Mouse (Mus musculus): ENCODE measurements around the gene Acy3. TPM values are rescaled to one million over a fixed set of nuclear protein-coding genes. Genes with fewer than 3 reads are reported as not detected.

The Acy3 gene
- total and polyA plus RNA-seq, 3 experiments, result 0.25 to 0.83 TPM; not detected in 1

GRCm38 (mm10) chr19:3962469-3962868 lies 23.9 kb upstream of the Acy3 start:
- Histone ChIP-seq H3K27me3 (replicated peaks) (no peaks in the 10 kb centered on the region), H3K4me3 (replicated peaks in 1 of 3; ENCODE audit: low read depth in 2 of 3, low read length in 2 of 3, poor library complexity in 1 of 3) (no peak overlapping the region), H3K4me1 (ENCODE audit: control insufficient read depth in 1 of 2, insufficient read depth in 2 of 2) (peaks cover 0 to 17% of the 10 kb centered on the region in 2 experiments; a peak in 3 of 4 replicates), H3K4me2 (ENCODE audit: insufficient read depth, low read depth, poor library complexity, severe bottlenecking) (no peak overlapping the region), H3K27ac (ENCODE audit: insufficient read depth, low read depth) (no peak overlapping the region), H3K9ac (ENCODE audit: insufficient read depth, low read depth) (no peak overlapping the region), H3K79me2 (replicated peaks; ENCODE audit: control insufficient read depth, extremely low read depth, insufficient read depth, poor library complexity, severe bottlenecking) (no peaks in the 10 kb centered on the region), H3K9me3 (replicated peaks; ENCODE audit: low read length) (no peaks in the 10 kb centered on the region), H3K36me3 (replicated peaks in 1 of 2; ENCODE audit: control insufficient read depth in 1 of 2, insufficient read depth in 1 of 2, low read length in 1 of 2) (no peaks in the 10 kb centered on the region)
- peak; percentile 60 for DNase-seq (ENCODE audit: extremely low read depth)
- in situ Hi-C loops (cut with MboI; ENCODE audit: low pct_ligation_motif_present, low pct_unique_long_range_greater_than_20kb, low sequenced_read_pairs) (no loop called here), dilution Hi-C loops (cut with MboI; ENCODE audit: extremely low pct_ligation_motif_present, extremely low pct_unique_long_range_greater_than_20kb, low sequenced_read_pairs) (no loop called here)
- no peak for TF ChIP-seq KAT2A (IDR thresholded peaks at IDR 0.05; ENCODE audit: insufficient replicate concordance, low read length)
- TF ChIP-seq CTCF (conservative IDR thresholded peaks at IDR 0.05 in 1 of 2, IDR thresholded peaks at IDR 0.05 in 1 of 2; ENCODE audit: low read depth in 2 of 2, low read length in 2 of 2), result peak in 1 of 2 experiments; percentile 56; a peak in 3 of 4 replicates

GRCm38 (mm10) chr19:3964030-3964429 lies 22.3 kb upstream of the Acy3 start:
- no peak overlapping the region for H3K27ac ChIP-seq (ENCODE audit: insufficient read depth, low read depth)
- no peaks in the 10 kb centered on the region for H3K36me3 ChIP-seq (replicated peaks in 1 of 2; ENCODE audit: control insufficient read depth in 1 of 2, insufficient read depth in 1 of 2, low read length in 1 of 2)
- DNase-seq (ENCODE audit: extremely low read depth), result peak; percentile 32
- no peaks in the 10 kb centered on the region for H3K79me2 ChIP-seq (replicated peaks; ENCODE audit: control insufficient read depth, extremely low read depth, insufficient read depth, poor library complexity, severe bottlenecking)
- no peak overlapping the region for H3K9ac ChIP-seq (ENCODE audit: insufficient read depth, low read depth)
- peaks cover 0 to 17% of the 10 kb centered on the region in 2 experiments; a peak in 3 of 4 replicates for H3K4me1 ChIP-seq (ENCODE audit: control insufficient read depth in 1 of 2, insufficient read depth in 2 of 2)
- H3K4me3 ChIP-seq (replicated peaks in 1 of 3; ENCODE audit: low read depth in 2 of 3, low read length in 2 of 3, poor library complexity in 1 of 3), result no peak overlapping the region
- in situ Hi-C loops (cut with MboI; ENCODE audit: low pct_ligation_motif_present, low pct_unique_long_range_greater_than_20kb, low sequenced_read_pairs) (no loop called here), dilution Hi-C loops (cut with MboI; ENCODE audit: extremely low pct_ligation_motif_present, extremely low pct_unique_long_range_greater_than_20kb, low sequenced_read_pairs) (no loop called here)
- no peaks in the 10 kb centered on the region for H3K9me3 ChIP-seq (replicated peaks; ENCODE audit: low read length)
- TF ChIP-seq RAD21 (IDR thresholded peaks at IDR 0.05; ENCODE audit: low read depth, low read length), result peak; percentile 62
- peak in 1 of 2 experiments; percentile 55; a peak in 2 of 4 replicates for TF ChIP-seq CTCF (conservative IDR thresholded peaks at IDR 0.05 in 1 of 2, IDR thresholded peaks at IDR 0.05 in 1 of 2; ENCODE audit: low read depth in 2 of 2, low read length in 2 of 2)
- no peak for TF ChIP-seq USF2 (conservative IDR thresholded peaks at IDR 0.05; ENCODE audit: low read depth, low read length)
- no peak for TF ChIP-seq HCFC1 (IDR thresholded peaks at IDR 0.05; ENCODE audit: low read depth, low read length)
- TF ChIP-seq SMC3 (IDR thresholded peaks at IDR 0.05; ENCODE audit: low read depth, low read length), result peak; percentile 40
- no peak for TF ChIP-seq ELF1 (IDR thresholded peaks at IDR 0.05; ENCODE audit: low read depth, low read length)
- H3K4me2 ChIP-seq (ENCODE audit: insufficient read depth, low read depth, poor library complexity, severe bottlenecking), result no peak overlapping the region
- H3K27me3 ChIP-seq (replicated peaks), result peaks cover 2% of the 10 kb centered on the region

DNA sequence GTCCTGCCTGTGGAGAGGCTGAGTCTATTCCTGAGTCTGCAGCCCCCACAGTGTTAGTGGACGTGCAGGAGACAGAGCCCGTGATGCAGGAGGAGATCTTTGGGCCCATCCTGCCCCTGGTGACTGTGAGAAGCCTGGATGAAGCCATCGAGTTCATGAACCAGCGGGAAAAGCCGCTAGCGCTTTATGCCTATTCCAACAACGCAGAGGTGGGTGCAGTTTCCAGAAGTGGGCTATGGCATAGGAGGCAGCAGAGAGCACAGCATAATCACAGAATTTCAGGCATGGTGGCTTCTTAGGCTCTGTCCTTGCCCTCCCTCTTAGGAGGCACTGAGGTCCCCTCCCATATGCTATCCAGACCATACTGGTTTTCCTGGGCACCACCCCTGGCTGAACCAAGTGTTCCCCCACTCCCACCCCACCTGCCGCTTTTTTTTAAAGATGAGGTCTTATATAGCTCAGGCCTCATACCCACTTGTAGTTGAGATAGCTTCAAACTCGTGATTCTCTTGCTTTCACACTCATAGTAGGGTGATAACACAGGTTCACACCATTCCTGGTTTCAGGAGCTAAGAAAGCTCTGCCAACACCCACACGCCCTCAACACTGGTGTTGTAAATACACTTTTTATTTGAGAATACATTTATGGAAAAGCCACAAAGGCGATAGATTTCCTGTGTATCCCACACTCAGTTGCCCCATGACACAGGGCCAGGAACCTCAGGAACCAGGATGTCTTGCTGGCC lies 19.9 kb upstream of the Acy3 start:
- Histone ChIP-seq H3K36me3 (replicated peaks in 1 of 2; ENCODE audit: control insufficient read depth in 1 of 2, insufficient read depth in 1 of 2, low read length in 1 of 2) (no peaks in the 10 kb centered on the region), H3K9ac (ENCODE audit: insufficient read depth, low read depth) (no peak overlapping the region), H3K9me3 (replicated peaks; ENCODE audit: low read length) (no peaks in the 10 kb centered on the region), H3K4me2 (ENCODE audit: insufficient read depth, low read depth, poor library complexity, severe bottlenecking) (no peak overlapping the region), H3K79me2 (replicated peaks; ENCODE audit: control insufficient read depth, extremely low read depth, insufficient read depth, poor library complexity, severe bottlenecking) (no peaks in the 10 kb centered on the region), H3K27me3 (replicated peaks) (peaks cover 4% of the 10 kb centered on the region), H3K4me1 (ENCODE audit: control insufficient read depth in 1 of 2, insufficient read depth in 2 of 2) (peaks cover 0 to 17% of the 10 kb centered on the region in 2 experiments; a peak in 3 of 4 replicates), H3K27ac (ENCODE audit: insufficient read depth, low read depth) (no peak overlapping the region), H3K4me3 (replicated peaks in 1 of 3; ENCODE audit: low read depth in 2 of 3, low read length in 2 of 3, poor library complexity in 1 of 3) (no peak overlapping the region)
- DNase-seq (ENCODE audit: extremely low read depth), result no peak
- dilution Hi-C loops (cut with MboI; ENCODE audit: extremely low pct_ligation_motif_present, extremely low pct_unique_long_range_greater_than_20kb, low sequenced_read_pairs), result no loop called here
- in situ Hi-C loops (cut with MboI; ENCODE audit: low pct_ligation_motif_present, low pct_unique_long_range_greater_than_20kb, low sequenced_read_pairs), result no loop called here
- peak in 1 of 2 experiments; percentile 24; a peak in 2 of 4 replicates for TF ChIP-seq CTCF (conservative IDR thresholded peaks at IDR 0.05 in 1 of 2, IDR thresholded peaks at IDR 0.05 in 1 of 2; ENCODE audit: low read depth in 2 of 2, low read length in 2 of 2)
- TF ChIP-seq POLR2AphosphoS2 (IDR thresholded peaks at IDR 0.05; ENCODE audit: low read depth, low read length), result no peak

Data from CH12.LX (cell line).